Mouse (Mus musculus): Measurements from ENCODE around the gene AI661453.
"Not testable (repeated sequence)": the region's sequence is repeated elsewhere in the genome, so short reads cannot be mapped to it uniquely, and the experiment has no call there.

The AI661453 gene

GRCm38 (mm10) chr17:47436156-47436906, at the start of gene AI661453:
AI661453 (plus strand) TSS chr17:47436615.
- no peak for DNase-seq (ENCODE audit: low spot score in 2 of 2)

GRCm38 (mm10) chr17:47386649-47387048, 49.8 kb upstream of the AI661453 start:
- DNase-seq (ENCODE audit: low spot score in 2 of 2): no peak

GRCm38 (mm10) chr17:47394223-47394869, 42.1 kb upstream of the AI661453 start:
- DNase-seq (ENCODE audit: low spot score in 2 of 2): no peak

- no peak for DNase-seq (ENCODE audit: low spot score in 2 of 2)
Observed at GRCm38 (mm10) chr17:47395376-47395913, 41.0 kb upstream of the AI661453 start.

DNA sequence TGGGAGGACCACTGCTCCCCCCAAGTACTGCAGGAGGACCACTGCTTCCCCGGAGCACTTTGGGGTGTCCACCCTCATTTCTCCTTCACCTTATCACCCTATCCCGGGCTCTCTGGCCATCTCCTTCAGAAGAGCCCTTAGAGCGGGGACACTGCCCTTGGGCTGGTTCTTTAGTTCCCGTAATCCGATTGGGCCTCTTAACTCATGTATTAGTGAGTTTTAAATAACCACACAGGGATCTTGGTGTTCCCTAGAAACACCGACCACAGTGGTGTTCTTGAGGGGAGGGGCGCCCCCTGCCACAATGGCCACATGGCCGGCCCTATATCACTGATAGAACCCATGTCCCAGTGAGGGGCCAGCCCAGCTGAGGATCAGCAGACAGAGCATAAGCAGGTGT, 37.3 kb upstream of the AI661453 start:
- no peak for DNase-seq (ENCODE audit: low spot score in 2 of 2)

DNA sequence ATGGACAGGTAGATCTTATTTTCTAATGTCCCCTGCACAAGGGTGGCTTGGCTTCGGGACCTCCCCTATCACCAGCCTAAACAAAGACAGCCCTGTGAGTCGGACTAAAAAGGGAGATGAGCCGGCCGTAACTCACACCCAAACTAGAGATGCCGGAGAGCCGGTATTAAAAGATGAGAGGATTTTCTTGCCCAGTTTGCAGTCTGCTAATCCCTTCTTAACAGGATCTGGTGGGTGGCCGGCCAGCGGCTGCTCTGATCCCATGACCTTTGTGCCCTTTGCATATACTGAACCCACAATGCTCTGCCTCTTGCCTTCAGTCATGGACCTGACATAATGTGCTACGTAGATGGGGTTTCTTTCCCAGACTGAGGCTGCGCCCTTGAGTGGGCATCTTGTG, 36.0 kb upstream of the AI661453 start, which contains the start of gene Guca1a:
Gene Guca1a, minus strand, starts transcription at position 134 of the 400 bp plus-strand sequence.
- DNase-seq (ENCODE audit: low spot score in 2 of 2): no peak

DNA sequence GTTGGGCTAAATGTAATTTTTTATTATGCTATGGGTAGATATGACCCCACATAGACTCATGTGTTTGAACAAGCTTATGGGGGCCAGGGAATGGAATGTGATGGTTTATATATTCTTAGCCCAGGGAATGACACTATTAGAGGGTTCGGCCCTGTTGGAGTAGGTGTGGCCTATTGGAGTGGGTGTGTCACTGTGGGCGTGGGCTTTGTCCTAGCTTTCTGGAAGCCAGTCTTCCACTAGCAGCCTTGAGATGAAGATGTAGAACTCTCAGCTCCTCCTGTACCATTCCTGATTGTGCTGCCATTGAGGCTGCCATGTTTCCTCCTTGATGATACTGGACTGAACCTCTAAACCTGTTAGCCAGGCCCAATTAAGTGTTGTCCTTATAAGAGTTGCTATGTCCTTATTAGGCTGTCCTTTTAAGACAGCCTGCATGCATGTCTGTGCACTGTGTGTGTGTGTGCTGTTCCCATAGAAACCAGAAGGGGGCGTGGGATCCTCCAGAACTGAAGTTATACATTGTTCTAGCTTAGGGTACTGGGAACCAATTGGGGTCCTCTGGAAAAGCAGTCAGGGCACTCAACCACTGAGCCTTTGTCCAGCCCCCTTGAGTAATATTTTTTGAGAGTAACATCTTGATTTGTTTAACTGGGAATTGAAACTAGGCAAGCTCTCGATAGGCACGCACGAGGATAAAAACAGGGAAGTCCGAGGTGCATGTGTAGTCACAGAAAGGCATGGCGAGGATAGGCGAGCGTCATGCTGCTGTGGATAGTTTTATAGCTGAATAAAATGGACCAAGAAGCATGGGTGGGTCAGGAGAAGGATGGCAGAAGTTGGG, 28.5 kb upstream of the AI661453 start:
- DNase-seq (ENCODE audit: low spot score in 2 of 2): no peak

- DNase-seq (ENCODE audit: low spot score in 2 of 2): no peak
Observed at GRCm38 (mm10) chr17:47408558-47408898, 27.9 kb upstream of the AI661453 start.

GRCm38 (mm10) chr17:47409897-47410861, 26.2 kb upstream of the AI661453 start:
- DNase-seq (ENCODE audit: low spot score in 2 of 2): not testable (repeated sequence)

GRCm38 (mm10) chr17:47420195-47420594, 16.2 kb upstream of the AI661453 start:
- DNase-seq (ENCODE audit: low spot score in 2 of 2): no peak

DNA sequence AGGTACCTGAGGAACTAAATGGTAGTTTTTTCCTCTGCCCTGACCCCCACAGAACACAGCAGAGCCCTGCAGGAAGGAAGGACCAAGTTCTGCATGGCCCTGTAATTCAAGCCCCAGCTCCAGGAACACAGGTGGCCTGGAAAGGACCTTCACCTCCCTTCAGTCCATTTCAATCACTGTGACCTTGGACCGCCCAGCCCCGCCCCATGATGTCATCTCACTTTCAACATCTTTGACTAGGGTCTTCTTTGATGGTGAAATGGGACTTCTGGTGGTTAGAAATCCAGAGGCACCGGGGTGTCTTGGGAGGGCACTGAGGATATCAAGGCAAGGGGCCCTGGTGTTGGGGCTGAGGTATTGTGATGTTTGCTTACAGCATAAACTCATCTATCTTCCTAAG, 14.8 kb upstream of the AI661453 start:
- DNase-seq (ENCODE audit: low spot score in 2 of 2): no peak

- not testable (repeated sequence) for DNase-seq (ENCODE audit: low spot score in 2 of 2)
Observed at GRCm38 (mm10) chr17:47422616-47423015, 13.8 kb upstream of the AI661453 start.

DNA sequence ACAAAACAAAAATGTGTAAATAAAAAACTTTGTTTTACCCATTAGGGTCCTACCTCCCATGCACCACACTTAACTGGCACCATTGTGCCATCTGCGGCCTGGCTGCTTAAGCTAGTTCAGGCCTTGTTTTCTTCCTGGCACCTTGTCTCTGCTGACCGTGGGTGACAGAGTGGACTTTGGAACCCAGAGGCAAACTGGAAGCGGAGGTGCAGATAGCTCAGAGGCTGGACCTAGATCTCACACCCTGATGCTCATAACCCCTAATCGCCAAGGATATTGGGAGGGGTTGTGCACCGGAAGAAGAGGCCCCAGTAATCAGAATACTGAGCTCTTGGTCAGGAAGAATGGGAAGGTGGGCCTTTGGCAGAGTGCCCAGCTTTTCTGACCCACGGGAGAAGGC, 12.2 kb upstream of the AI661453 start:
- no peak for DNase-seq (ENCODE audit: low spot score in 2 of 2)

DNA sequence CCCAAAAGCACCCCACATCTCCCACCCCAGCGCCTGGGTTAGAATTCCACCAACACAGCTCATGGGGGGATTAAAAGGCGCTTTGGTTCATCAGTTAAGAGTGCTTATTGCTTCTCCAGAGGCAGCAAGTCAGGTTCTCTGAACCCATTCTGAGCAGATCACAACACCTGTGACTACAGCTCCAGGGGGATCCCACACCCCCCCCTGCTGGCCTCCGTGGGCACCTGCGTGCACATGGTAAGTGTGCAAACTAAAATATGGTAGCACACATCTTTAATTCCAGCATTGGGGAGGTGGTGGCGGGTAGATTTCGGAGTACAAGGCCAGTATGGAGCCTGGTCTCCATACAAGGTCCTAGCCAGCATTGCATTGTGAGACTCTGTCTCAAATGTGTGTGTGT, 9.1 kb upstream of the AI661453 start:
- no peak for DNase-seq (ENCODE audit: low spot score in 2 of 2)

- DNase-seq (ENCODE audit: low spot score in 2 of 2): no peak
Observed at GRCm38 (mm10) chr17:47428831-47429304, 7.5 kb upstream of the AI661453 start.

DNA sequence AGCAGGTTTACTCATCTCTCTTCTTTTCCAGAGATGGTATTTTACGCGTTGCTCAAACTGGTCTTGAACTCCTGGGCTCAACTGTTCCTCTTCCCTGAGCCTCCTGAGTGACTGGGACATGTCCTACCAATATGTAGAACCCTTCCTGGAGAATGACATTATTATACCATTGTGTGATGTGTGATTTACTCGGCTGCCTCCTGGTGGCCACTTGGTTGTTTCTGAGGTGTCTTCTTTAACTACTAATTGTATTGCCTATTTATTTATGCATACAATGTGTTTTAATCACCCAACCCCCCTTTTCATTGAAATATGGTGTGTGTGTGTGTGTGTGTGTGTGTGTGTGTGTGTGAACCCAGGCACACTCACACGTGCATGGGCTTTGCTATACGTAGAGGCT, 5.6 kb upstream of the AI661453 start:
- DNase-seq (ENCODE audit: low spot score in 2 of 2): no peak

- DNase-seq (ENCODE audit: low spot score in 2 of 2): no peak
Observed at GRCm38 (mm10) chr17:47436907-47437547, 612 bp downstream of the AI661453 start, which contains the start of gene 1700001C19Rik. 1700001C19Rik (minus strand) TSS chr17:47437376.

DNA sequence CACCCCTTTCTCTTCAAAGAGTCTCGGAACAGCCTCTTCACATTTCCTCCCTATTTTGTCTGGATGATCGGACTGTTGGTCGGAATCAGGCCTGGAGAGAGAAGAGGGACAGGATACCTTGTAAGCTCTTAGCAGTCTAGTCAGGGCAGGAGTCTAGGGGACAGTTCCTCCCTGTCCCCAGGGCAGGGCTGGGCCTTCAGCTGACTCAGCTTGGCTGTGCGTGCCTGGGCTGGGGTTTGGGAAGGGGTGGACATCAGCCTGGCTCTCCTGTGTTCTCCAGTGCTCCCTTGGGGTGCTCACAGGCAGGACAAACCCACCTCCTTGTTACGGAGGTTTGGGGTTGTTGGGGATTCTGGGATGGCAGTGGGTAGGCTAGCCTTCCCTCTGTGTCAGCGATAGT, 2.2 kb downstream of the AI661453 start:
- DNase-seq (ENCODE audit: low spot score in 2 of 2): no peak

- DNase-seq (ENCODE audit: low spot score in 2 of 2): no peak
Observed at GRCm38 (mm10) chr17:47439396-47440028, 3.1 kb downstream of the AI661453 start.
